Mouse (Mus musculus): Measurements from ENCODE around the gene Mta2. TPM values are rescaled to one million over a fixed set of nuclear protein-coding genes. Genes with fewer than 3 reads are reported as not detected.
"Not testable (repeated sequence)": the region's sequence is repeated elsewhere in the genome, so short reads cannot be mapped to it uniquely, and the experiment has no call there.

Mta2 gene
- polyA plus RNA-seq, 1 experiment from 2014 or later = 153 TPM

DNA sequence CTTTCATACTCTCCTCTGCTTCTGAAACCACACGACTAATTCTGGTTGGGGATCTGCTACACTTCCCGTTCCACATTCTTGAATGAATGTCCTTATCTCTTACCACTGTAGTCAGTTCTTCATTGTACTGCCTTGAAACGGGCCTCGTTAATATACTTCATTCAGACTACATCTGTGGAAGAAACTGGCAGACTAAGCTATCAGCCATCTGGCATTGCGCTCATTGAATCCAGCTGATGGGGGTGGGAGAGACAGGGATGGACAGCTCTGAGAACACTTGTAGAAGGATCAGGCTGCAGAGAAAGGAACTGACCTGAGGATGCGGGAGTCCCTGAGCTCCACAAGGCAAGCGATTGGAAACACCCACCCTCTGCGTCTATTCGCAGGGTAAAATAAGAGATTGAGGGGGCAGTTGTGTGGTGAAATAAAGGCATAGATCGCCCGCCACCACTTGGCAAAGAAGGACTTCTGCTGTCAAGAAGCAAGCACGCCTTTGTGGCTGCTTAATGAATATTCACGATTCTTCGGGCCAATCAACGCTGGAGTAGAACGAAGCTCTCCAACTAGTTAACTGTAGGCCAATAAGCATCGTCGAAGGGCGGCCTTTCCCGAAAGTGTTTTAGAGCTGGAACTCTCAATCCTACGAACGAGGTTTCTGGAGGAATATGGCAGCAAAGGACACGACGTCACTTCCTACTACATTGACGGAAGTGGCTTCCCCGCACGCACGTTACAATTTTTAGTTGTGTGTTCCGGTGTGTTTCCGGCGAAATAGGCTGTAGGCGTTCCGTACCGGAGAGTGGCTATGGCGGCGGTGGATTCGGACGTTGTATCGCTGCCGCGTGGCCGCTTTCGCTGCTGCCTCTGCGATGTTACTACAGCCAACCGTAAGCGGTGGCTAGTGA, 11.7 kb downstream of the Mta2 start, which contains the start of gene Tut1:
Gene Tut1 (plus strand): TSS at position 713 of the 905 bp plus-strand sequence.
- peak; percentile 97 for ATAC-seq
- Histone ChIP-seq H3K36me3 (peaks cover 69% of the 10 kb centered on the region), H3K27me3 (no peaks in the 10 kb centered on the region), H3K9ac (replicated peaks) (peak within 1 kb of the TSS; percentile 75), H3K9me3 (no peaks in the 10 kb centered on the region), H3K4me2 (replicated peaks) (peak within 1 kb of the TSS; percentile 89), H3K4me1 (replicated peaks) (peaks cover 38% of the 10 kb centered on the region), H3K27ac (peak within 1 kb of the TSS; percentile 95), H3K4me3 (replicated peaks) (peak within 1 kb of the TSS; percentile 77)
- 2% methylated on average over 46 of the region's 46 CpGs for WGBS

DNA sequence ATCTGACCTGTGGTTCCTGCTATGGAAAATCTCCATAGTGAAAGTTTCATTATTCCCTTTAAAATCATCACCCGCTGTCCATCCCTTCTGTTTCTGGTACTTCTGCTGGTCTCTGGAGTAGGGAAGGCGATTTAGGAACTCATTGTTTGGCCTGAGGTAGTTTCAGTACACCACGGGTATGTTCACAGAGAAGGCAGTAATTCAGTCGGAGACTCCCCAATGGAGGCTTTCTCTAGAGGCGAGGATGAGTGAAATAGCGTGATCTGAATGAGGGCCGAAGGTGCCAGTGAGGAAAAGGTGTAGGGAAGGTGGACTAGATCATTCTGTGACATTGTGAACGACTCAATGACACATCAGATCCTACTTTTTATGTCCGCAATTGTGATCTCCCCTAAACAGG, 12.5 kb downstream of the Mta2 start:
- H3K4me2 ChIP-seq (replicated peaks) = peak overlapping the region; percentile 89
- peak overlapping the region; percentile 75 for H3K9ac ChIP-seq (replicated peaks)
- 11% methylated on average over 9 of the region's 9 CpGs for WGBS
- peaks cover 38% of the 10 kb centered on the region for H3K4me1 ChIP-seq (replicated peaks)
- H3K9me3 ChIP-seq = no peaks in the 10 kb centered on the region
- peaks cover 67% of the 10 kb centered on the region for H3K36me3 ChIP-seq
- H3K27me3 ChIP-seq = no peaks in the 10 kb centered on the region
- H3K27ac ChIP-seq = peak overlapping the region; percentile 74
- peak overlapping the region; percentile 77 for H3K4me3 ChIP-seq (replicated peaks)
- no peak for ATAC-seq

DNA sequence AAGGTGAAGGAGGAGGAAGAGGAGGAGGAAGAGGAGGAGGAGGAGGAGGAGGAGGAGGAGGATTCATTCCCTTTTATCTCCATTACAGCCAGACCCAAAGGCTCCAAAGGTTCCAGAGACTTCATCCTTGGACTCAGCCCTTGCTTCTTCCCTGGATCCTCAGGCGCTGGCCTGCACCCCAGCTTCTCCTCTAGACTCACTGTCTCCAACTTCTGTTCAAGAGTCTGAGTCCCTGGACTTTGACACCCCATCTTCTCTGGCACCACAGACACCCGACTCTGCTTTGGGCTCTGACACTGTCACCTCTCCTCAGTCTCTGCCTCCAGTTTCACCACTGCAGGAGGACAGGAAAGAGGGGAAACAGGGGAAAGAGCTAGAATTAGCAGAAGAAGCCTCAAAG, 20.6 kb downstream of the Mta2 start:
- Histone ChIP-seq H3K4me2 (replicated peaks) (no peak overlapping the region), H3K4me1 (replicated peaks) (peaks cover 14% of the 10 kb centered on the region), H3K27me3 (no peaks in the 10 kb centered on the region), H3K9ac (replicated peaks) (no peak overlapping the region), H3K9me3 (no peaks in the 10 kb centered on the region), H3K27ac (no peak overlapping the region), H3K4me3 (replicated peaks) (no peak overlapping the region), H3K36me3 (peaks cover 81% of the 10 kb centered on the region)
- ATAC-seq = no peak
- WGBS = 89% methylated on average over 2 of the region's 2 CpGs

DNA sequence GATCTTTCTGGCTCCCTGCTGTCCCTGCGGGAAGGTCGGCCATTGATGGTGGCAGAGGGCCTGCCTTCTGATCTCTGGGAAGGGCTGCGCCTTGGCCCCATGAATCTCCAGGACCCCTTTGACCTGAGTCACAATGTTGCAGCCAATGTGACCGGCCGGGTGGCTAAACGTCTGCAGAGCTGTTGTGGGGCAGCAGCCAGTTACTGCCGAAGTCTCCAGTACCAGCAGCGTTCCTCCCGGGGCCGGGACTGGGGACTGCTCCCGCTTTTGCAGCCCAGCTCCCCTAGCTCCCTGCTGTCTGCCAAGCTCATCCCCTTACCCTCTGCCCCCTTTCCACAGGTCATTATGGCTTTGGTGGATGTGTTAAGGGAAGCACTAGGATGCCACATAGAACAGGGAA, 23.4 kb downstream of the Mta2 start:
- Histone ChIP-seq H3K27me3 (no peaks in the 10 kb centered on the region), H3K27ac (no peak overlapping the region), H3K36me3 (peaks cover 71% of the 10 kb centered on the region), H3K9me3 (no peaks in the 10 kb centered on the region), H3K4me1 (replicated peaks) (peaks cover 27% of the 10 kb centered on the region), H3K4me2 (replicated peaks) (no peak overlapping the region), H3K4me3 (replicated peaks) (no peak overlapping the region), H3K9ac (replicated peaks) (no peak overlapping the region)
- WGBS = 87% methylated on average over 11 of the region's 11 CpGs
- ATAC-seq = no peak

DNA sequence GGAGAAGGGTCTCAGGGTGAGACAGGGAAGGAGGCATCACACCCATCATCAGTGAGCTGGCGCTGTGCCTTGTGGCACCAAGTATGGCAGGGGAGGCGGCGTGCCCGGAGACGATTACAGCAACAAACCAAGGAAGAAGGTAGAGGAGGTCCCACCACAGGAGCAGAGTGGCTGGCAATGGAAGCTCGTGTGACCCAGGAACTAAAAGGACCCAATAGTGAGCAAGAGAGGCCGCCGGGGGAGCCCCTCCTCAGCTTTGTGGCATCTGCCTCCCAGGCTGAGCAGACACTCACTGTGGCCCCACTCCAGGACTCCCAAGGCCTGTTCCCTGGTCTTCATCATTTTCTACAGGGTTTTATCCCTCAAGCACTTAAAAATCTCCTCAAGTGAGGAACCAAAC, 24.1 kb downstream of the Mta2 start:
- peaks cover 27% of the 10 kb centered on the region for H3K4me1 ChIP-seq (replicated peaks)
- no peaks in the 10 kb centered on the region for H3K9me3 ChIP-seq
- peak overlapping the region; percentile 83 for H3K4me3 ChIP-seq (replicated peaks)
- H3K36me3 ChIP-seq = peaks cover 71% of the 10 kb centered on the region
- no peak for ATAC-seq
- peak overlapping the region; percentile 53; the same call in 1 of the 2 replicates for H3K9ac ChIP-seq (replicated peaks)
- WGBS = 80% methylated on average over 8 of the region's 8 CpGs
- H3K27ac ChIP-seq = peak overlapping the region; percentile 72; the same call in 1 of the 2 replicates
- no peaks in the 10 kb centered on the region for H3K27me3 ChIP-seq
- peak overlapping the region; percentile 95 for H3K4me2 ChIP-seq (replicated peaks)

DNA sequence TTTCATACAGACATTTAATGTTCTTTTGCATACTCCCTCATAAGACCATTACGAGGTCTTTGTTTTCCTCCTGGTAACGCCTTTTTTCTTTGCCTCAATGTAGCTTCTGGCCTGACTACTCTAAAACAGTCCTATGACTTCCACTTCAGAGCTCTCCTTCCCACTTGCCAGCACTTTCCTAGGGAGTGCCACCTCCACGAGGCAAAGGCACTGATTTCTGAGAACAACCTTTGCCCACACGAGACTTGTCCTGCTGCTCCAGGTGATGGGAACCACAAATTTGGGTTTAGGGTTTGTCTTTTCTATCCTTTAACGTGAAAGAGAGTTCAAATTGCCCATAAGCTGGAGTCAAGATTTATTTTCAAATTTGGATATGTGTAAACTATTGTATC, 24.5 kb downstream of the Mta2 start:
- 54% methylated on average over 5 of the region's 5 CpGs for WGBS
- peak overlapping the region; percentile 72 for H3K27ac ChIP-seq
- peak overlapping the region; percentile 53 for H3K9ac ChIP-seq (replicated peaks)

DNA sequence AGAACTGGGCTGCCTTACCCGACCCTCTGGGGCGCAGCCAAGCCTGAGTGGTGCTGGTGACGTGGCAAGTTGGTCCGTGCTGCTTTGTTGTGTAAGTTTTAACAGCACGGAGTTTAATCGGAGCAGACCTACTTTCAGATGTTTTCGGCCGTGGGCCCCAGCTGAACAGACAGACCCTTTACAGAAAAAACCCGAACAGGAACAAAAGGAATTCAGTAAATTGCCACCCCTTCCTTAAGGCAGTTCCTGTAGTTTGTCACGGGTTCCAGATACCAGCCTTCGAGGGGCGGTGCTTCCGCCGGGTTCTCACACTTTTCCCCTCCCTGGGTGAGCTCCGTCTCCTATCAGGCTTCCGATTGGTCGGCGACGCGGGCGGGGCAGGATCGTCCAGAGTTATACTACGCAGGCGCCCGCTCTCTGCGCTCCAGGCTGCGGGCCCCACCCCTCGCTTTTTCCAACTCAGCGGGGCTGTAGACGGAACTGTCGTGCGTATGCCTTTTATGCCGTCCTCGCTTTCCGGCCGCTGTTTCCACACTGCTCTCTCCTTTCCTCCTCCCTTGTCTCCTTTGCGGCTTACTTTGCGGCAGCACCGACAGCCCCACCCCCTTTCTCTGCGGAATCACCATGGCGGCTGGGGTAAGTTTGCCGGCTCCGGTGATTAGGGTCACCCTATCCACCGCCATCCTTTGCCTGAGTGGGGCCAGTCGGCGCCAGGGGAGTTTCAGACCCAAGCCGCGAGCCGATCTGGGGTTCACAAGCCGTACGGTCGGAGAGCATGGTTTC, 25.1 kb downstream of the Mta2 start, which contains the start of gene Eef1g:
Gene Eef1g (plus strand): TSS at position 452 of the 783 bp plus-strand sequence.
- Histone ChIP-seq H3K27ac (peak within 1 kb of the TSS; percentile 79), H3K27me3 (no peaks in the 10 kb centered on the region), H3K4me2 (replicated peaks) (peak within 1 kb of the TSS; percentile 95), H3K4me3 (replicated peaks) (peak within 1 kb of the TSS; percentile 83), H3K9me3 (no peaks in the 10 kb centered on the region), H3K9ac (replicated peaks) (peak within 1 kb of the TSS; percentile 94), H3K36me3 (peaks cover 71% of the 10 kb centered on the region), H3K4me1 (replicated peaks) (peaks cover 27% of the 10 kb centered on the region)
- under 1% methylated on average over 52 of the region's 52 CpGs for WGBS
- peak; percentile 99 for ATAC-seq

More for the DNA sequence above, 24.5 kb downstream of the Mta2 start:
- H3K4me3 ChIP-seq (replicated peaks) = peak overlapping the region; percentile 83
- ATAC-seq = no peak
- peaks cover 27% of the 10 kb centered on the region for H3K4me1 ChIP-seq (replicated peaks)
- H3K9me3 ChIP-seq = no peaks in the 10 kb centered on the region
- H3K36me3 ChIP-seq = peaks cover 71% of the 10 kb centered on the region
- peak overlapping the region; percentile 95 for H3K4me2 ChIP-seq (replicated peaks)
- H3K27me3 ChIP-seq = no peaks in the 10 kb centered on the region

DNA sequence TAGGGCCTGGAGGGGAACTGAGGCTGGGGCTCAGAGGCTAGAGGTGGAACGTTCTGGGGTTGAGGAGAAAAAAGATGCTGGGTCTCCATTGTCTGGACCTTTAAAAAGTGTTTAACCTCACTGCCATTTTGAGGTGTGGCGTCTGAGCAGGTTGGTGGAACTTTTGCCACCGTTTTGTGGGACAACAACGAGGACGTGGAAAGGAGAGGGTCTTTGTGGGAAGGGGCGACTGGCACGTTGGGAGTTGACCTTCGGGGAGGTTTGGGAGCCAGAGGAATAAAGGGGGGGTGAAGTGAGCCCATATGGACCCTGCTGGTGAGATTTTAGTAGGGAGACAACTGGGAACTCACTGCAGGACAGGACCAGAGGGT, 25.7 kb downstream of the Mta2 start:
- peak overlapping the region; percentile 79 for H3K27ac ChIP-seq
- H3K9me3 ChIP-seq = no peaks in the 10 kb centered on the region
- ATAC-seq = peak; percentile 7
- H3K27me3 ChIP-seq = no peaks in the 10 kb centered on the region
- 0% methylated on average over 8 of the region's 8 CpGs for WGBS
- H3K4me2 ChIP-seq (replicated peaks) = peak overlapping the region; percentile 95
- peaks cover 27% of the 10 kb centered on the region for H3K4me1 ChIP-seq (replicated peaks)
- H3K4me3 ChIP-seq (replicated peaks) = peak overlapping the region; percentile 83
- H3K9ac ChIP-seq (replicated peaks) = peak overlapping the region; percentile 94
- H3K36me3 ChIP-seq = peaks cover 72% of the 10 kb centered on the region

DNA sequence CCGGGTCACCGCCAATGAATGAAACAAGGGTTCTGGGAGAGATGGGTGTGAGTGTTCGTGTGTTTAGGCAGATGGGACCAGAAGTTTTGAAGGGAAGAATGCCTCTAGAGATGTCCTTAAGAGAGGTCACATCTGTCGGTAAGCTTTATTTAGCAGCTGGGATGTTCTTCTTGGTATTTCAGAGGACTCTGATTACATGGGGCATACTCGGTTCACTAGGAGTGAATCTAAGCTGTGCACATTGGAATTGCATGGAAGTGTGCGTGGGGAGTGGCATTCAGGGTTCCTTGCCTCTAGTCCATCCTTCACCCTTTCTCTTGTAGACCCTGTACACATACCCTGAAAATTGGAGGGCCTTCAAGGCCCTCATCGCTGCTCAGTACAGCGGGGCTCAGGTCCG, 26.2 kb downstream of the Mta2 start:
- peak overlapping the region; percentile 95 for H3K4me2 ChIP-seq (replicated peaks)
- H3K36me3 ChIP-seq = peaks cover 72% of the 10 kb centered on the region
- WGBS = 9% methylated on average over 9 of the region's 9 CpGs
- peak overlapping the region; percentile 83 for H3K4me3 ChIP-seq (replicated peaks)
- ATAC-seq = no peak
- peak overlapping the region; percentile 94 for H3K9ac ChIP-seq (replicated peaks)
- peaks cover 27% of the 10 kb centered on the region for H3K4me1 ChIP-seq (replicated peaks)
- H3K9me3 ChIP-seq = no peaks in the 10 kb centered on the region
- H3K27ac ChIP-seq = peak overlapping the region; percentile 79; the same call in 1 of the 2 replicates
- H3K27me3 ChIP-seq = no peaks in the 10 kb centered on the region

DNA sequence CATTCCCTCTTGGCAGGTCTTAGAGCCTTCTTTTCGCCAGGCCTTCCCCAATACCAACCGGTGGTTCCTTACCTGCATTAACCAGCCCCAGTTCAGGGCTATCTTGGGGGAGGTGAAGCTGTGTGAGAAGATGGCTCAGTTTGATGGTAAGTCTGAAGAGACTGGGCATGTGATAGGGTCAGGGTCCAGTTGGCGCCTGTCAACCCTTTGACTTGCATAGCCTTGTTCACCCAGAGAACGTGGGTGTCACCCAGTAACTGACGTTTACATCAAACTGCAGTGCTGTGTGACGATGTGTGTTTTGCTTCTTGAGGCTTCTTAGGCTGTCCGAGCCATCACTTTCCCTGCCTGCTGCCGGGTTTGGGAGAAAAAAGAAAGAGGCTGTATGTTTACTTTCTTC, 30.8 kb downstream of the Mta2 start:
- H3K27ac ChIP-seq; H3K9ac ChIP-seq (replicated peaks); ATAC-seq; H3K9me3 ChIP-seq; H3K4me3 ChIP-seq (replicated peaks); H3K27me3 ChIP-seq; H3K4me2 ChIP-seq (replicated peaks): not testable (repeated sequence)
- H3K4me1 ChIP-seq (replicated peaks) = peaks cover 14% of the 10 kb centered on the region
- 89% methylated on average over 8 of the region's 8 CpGs for WGBS
- peaks cover 85% of the 10 kb centered on the region for H3K36me3 ChIP-seq

DNA sequence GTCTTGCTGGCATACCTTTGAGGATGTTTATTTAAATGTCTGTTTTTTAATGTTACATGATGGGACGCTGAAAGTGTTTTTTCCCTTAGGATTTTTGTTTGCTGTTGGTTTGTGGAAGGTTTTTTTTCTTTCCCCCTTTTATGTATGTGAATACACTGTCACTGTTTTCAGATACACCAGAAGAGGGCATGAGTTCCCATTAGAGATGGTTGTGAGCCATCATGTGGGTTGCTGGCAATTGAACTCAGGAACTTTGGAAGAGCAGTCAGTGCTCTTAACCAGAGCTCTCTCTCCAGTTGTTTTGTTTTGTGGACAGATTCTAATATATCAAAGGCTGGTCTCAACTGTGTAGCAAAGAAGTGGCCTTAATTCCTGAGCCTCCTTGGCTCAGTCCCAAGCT, 33.0 kb downstream of the Mta2 start:
- H3K27ac ChIP-seq = no peak overlapping the region
- H3K4me2 ChIP-seq (replicated peaks) = no peak overlapping the region
- WGBS = 97% methylated on average over 1 of the region's 1 CpGs
- H3K9me3 ChIP-seq = no peaks in the 10 kb centered on the region
- H3K4me3 ChIP-seq (replicated peaks) = no peak overlapping the region
- H3K36me3 ChIP-seq = peaks cover 98% of the 10 kb centered on the region
- no peaks in the 10 kb centered on the region; the same call in 1 of the 2 replicates for H3K4me1 ChIP-seq (replicated peaks)
- no peak overlapping the region for H3K9ac ChIP-seq (replicated peaks)
- no peak for ATAC-seq
- no peaks in the 10 kb centered on the region for H3K27me3 ChIP-seq

DNA sequence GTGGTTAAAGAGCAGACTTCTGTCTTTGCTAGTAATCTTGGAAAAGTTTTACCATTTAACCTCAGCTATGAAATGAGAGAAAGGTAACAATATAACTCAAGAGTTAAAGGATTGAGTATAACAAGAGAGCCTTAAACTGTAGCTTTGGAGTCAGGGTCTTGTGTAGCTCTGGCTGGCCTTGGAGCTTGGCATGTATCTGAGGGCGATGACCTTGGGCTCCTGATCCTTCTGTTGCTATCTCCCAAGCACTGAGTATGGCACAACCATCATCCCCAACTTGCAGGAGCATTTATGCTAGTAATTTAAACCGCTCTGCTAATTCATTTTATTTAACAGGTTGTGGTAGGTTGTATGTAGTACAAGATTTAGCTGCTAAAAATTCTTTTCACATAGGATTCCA, 33.8 kb downstream of the Mta2 start:
- WGBS = 97% methylated on average over 2 of the region's 2 CpGs
- H3K27me3 ChIP-seq = no peaks in the 10 kb centered on the region
- no peak for ATAC-seq
- no peaks in the 10 kb centered on the region; the same call in 1 of the 2 replicates for H3K4me1 ChIP-seq (replicated peaks)
- no peak overlapping the region for H3K27ac ChIP-seq
- H3K4me2 ChIP-seq (replicated peaks) = no peak overlapping the region
- peaks cover 98% of the 10 kb centered on the region for H3K36me3 ChIP-seq
- H3K9ac ChIP-seq (replicated peaks) = no peak overlapping the region
- no peaks in the 10 kb centered on the region for H3K9me3 ChIP-seq
- H3K4me3 ChIP-seq (replicated peaks) = no peak overlapping the region

Measured in midbrain, embryonic 13.5 days (tissue).